Mouse (Mus musculus) neural tube, embryonic 15.5 days (tissue): ENCODE measurements around the gene Pcsk2. TPM values are rescaled to one million over a fixed set of nuclear protein-coding genes. Genes with fewer than 3 reads are reported as not detected.

Experiments used
- ATAC-seq: fragments of 200-750 bp; cut with Nextera tagmentation; 2 replicates; pipeline ENCODE4 v1.8.0; 2017; ENCODE audit warnings: mild to moderate bottlenecking, moderate TSS enrichment, moderate library complexity; ENCODE audit not compliant: low FRiP score
- H3K27ac ChIP-seq: fragments of 300-500 bp; sonication (generic); replicated peaks from 2 replicates; pipeline ENCODE4 v1.5.1; 2015; ENCODE audit warnings: mild to moderate bottlenecking, inconsistent platforms
- H3K27me3 ChIP-seq: fragments of 300-500 bp; sonication (generic); replicated peaks from 2 replicates; pipeline ENCODE4 v1.6.1; 2015; ENCODE audit warnings: inconsistent platforms
- H3K36me3 ChIP-seq: fragments of 300-500 bp; sonication (generic); 2 replicates; pipeline ENCODE4 v1.6.1; 2015; ENCODE audit warnings: inconsistent platforms
- H3K4me1 ChIP-seq: fragments of 300-500 bp; sonication (generic); 2 replicates; pipeline ENCODE4 v1.6.1; 2015; ENCODE audit warnings: inconsistent platforms
- H3K4me2 ChIP-seq: fragments of 300-500 bp; sonication (generic); 2 replicates; pipeline ENCODE4 v1.6.1; 2015; ENCODE audit warnings: inconsistent platforms, mild to moderate bottlenecking, moderate library complexity
- H3K4me3 ChIP-seq: fragments of 300-500 bp; sonication (generic); replicated peaks from 2 replicates; pipeline ENCODE4 v1.5.1; 2015; ENCODE audit warnings: mild to moderate bottlenecking, inconsistent platforms
- H3K9ac ChIP-seq: fragments of 300-500 bp; sonication (generic); replicated peaks from 2 replicates; pipeline ENCODE4 v1.6.1; 2015; ENCODE audit warnings: mild to moderate bottlenecking, inconsistent platforms
- H3K9me3 ChIP-seq: fragments of 300-500 bp; sonication (generic); replicated peaks from 2 replicates; pipeline ENCODE4 v1.6.1; 2016; ENCODE audit warnings: inconsistent platforms
- WGBS: fragments of 180-500 bp; shearing (Covaris S2); methylation state at CpG from one replicate; pipeline ENCODE4 v1.1.7; 2015; ENCODE audit warnings: mixed read lengths; 5-methylcytosine and 5-hydroxymethylcytosine counted together
- polyA plus RNA-seq: library from polyadenylated mRNA; unstranded; fragments of >200 nt; fragmentation: Nextera tagmentation; extraction: Ambion mirVana; gene quantifications from 2 replicates; pipeline ENCODE4 v1.2.1, GENCODE M21; 2015

Gene Pcsk2
- polyA plus RNA-seq, 1 experiment from 2014 or later, result 28.2 TPM

DNA sequence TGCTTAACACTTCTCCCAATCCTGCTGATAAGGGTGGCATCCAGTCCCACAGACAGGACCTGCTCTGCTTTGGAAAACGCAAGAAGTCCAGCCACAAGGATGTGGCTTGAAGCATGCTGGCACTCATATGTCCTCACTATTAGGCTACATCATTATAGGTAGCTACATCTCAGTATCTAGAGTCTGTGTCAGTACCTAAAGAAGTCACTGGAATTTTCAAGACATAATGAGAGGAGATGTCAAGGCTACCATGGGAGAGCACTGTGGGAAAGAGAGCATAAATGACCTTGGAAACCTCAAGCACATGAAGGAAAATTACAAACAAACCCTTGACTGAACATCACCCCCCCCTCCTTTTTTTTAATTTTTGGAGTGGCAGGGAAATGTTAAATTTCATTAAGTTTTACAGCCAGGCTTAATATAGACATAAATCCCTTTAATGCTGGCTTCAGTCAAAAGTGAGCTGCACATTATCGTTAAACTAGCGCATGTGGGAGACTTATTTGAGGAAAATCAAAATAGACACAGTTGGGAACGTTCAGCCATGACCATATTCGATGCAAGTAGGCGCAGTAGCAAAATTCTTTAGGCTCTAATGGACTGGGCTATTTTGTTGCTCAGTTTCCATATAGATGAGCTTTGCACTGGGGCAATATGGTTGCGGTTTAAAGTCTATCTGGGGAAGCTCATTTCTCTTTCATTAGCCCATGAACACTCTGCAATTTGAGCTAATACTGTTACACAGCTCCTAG lies 193.7 kb downstream of the Pcsk2 start:
- ATAC-seq, result peak; percentile 77
- H3K36me3 ChIP-seq, result no peaks in the 10 kb centered on the region
- H3K4me3 ChIP-seq, result no peak overlapping the region
- 49% methylated on average over 7 of the region's 7 CpGs for WGBS
- no peaks in the 10 kb centered on the region for H3K27me3 ChIP-seq
- H3K9ac ChIP-seq, result no peak overlapping the region
- H3K4me2 ChIP-seq, result no peak overlapping the region
- H3K27ac ChIP-seq, result peak overlapping the region; percentile 68
- 0 out of 2 replicates have a peak, but pooled peaks cover 11% of the 10 kb centered on the region for H3K4me1 ChIP-seq
- H3K9me3 ChIP-seq, result no peaks in the 10 kb centered on the region

DNA sequence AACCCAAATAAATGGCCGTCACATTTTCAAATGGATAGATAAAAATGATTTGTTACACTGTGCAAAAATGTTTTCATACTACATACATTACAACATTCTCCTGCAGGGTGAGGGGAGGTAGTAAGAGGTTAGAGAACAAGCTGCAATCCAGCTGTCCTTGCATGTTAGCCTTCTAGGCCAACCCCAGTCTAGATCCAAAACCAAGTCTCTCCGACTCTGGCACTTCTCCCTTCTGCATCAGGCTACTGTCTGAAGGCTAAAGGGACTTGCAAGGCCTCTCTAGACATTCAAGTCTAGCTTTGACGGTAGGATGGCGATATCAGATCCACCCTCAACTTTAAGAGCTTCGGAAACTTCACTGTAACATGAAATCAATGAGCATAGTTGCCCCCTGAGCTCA lies 196.5 kb downstream of the Pcsk2 start:
- H3K27ac ChIP-seq, result no peak overlapping the region
- WGBS, result 93% methylated on average over 5 of the region's 5 CpGs
- ATAC-seq, result no peak
- H3K36me3 ChIP-seq, result no peaks in the 10 kb centered on the region
- no peaks in the 10 kb centered on the region for H3K27me3 ChIP-seq
- H3K4me1 ChIP-seq, result 0 out of 2 replicates have a peak, but pooled peaks cover 11% of the 10 kb centered on the region
- H3K9me3 ChIP-seq, result no peaks in the 10 kb centered on the region
- no peak overlapping the region for H3K9ac ChIP-seq
- no peak overlapping the region for H3K4me2 ChIP-seq
- H3K4me3 ChIP-seq, result no peak overlapping the region

DNA sequence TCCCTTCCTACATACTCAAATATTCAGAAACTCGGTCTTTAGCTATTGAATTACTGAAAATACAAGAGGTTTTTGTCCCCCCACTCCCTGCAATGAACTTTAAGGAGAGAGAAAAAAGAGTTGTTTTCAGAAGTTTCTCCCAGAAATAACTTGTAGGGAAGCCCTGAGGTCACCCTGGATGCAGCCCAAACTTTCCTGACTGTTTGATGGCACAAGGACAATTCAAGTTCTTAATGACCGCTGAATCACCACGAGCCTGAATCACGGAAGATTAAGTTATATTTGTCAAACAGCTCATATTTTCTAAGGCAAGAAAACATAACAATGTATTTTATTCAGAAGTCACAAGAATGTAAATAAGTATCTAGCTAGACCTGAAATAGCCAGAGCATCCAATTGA lies 197.1 kb downstream of the Pcsk2 start:
- no peak overlapping the region for H3K9ac ChIP-seq
- no peak overlapping the region for H3K27ac ChIP-seq
- WGBS, result 84% methylated on average over 4 of the region's 4 CpGs
- no peak for ATAC-seq
- H3K9me3 ChIP-seq, result no peaks in the 10 kb centered on the region
- no peak overlapping the region for H3K4me3 ChIP-seq
- no peaks in the 10 kb centered on the region for H3K27me3 ChIP-seq
- H3K4me1 ChIP-seq, result 0 out of 2 replicates have a peak, but pooled peaks cover 11% of the 10 kb centered on the region
- H3K36me3 ChIP-seq, result no peaks in the 10 kb centered on the region
- no peak overlapping the region for H3K4me2 ChIP-seq

DNA sequence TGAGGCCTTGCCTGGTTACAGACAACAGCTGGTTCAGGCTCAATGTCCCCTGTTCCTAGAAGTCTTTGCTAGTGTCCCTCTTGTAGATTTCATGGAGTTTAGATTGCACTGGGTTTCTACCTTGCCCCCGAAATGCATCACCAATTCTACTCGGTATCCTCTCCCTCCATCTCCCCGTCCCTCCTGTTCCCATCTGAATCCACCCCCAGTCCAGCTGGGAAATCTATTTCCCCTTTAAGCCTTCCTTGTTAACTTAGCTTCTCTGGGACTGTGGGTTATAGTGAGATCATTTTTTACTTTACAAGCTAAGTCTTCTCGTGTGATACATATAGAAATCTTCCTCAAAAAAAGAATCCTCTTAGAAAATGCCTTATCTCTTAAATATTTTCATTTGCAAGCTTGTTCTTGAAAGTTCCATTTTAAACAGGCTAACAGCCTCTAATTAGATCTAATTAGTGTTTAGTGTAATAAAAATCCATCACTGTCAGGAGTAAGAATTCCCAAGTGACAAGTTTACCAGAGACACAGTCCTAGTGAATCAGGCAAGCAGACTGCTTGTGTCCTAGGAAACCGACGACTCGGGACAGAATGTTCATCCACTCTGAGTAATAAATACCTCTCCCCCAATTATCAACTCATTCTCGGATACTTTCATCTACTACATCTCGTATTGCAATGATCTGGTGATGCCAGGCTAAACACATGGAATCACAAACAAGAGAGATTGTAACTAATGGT lies 206.3 kb downstream of the Pcsk2 start:
- Histone ChIP-seq H3K4me3 (no peak overlapping the region), H3K9me3 (no peaks in the 10 kb centered on the region), H3K9ac (no peak overlapping the region), H3K27ac (peak overlapping the region; percentile 71), H3K4me1 (peaks cover 11% of the 10 kb centered on the region), H3K27me3 (no peaks in the 10 kb centered on the region), H3K4me2 (no peak overlapping the region), H3K36me3 (no peaks in the 10 kb centered on the region)
- 18% methylated on average over 9 of the region's 9 CpGs for WGBS
- peak; percentile 86 for ATAC-seq

DNA sequence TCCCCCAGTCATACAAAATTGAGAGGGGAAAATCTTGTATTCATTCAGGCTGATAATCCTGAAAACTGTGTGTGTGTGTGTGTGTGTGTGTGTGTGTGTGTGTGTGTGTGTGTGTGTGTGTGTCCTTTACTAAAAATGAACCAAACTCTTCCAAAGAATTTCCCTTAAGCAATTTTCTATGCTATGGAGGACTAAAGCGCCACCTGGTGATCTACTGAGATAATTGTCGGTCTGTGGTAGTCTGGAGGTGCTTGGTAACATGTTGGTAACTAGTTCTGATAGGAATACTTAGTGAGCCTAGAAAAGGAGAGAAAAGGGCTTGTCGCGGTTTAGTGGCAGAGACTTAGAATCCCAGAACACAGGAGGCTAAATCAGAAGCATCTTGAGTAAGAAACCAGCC lies 230.5 kb downstream of the Pcsk2 start:
- Histone ChIP-seq H3K27me3 (no peaks in the 10 kb centered on the region), H3K36me3 (peaks cover 7% of the 10 kb centered on the region; the same call in 1 of the 2 replicates), H3K4me2 (no peak overlapping the region), H3K4me1 (no peaks in the 10 kb centered on the region), H3K4me3 (no peak overlapping the region), H3K9ac (no peak overlapping the region), H3K9me3 (0 out of 2 replicates have a peak, but pooled peaks cover 2% of the 10 kb centered on the region), H3K27ac (no peak overlapping the region)
- 20% methylated on average over 4 of the region's 4 CpGs for WGBS
- no peak for ATAC-seq

DNA sequence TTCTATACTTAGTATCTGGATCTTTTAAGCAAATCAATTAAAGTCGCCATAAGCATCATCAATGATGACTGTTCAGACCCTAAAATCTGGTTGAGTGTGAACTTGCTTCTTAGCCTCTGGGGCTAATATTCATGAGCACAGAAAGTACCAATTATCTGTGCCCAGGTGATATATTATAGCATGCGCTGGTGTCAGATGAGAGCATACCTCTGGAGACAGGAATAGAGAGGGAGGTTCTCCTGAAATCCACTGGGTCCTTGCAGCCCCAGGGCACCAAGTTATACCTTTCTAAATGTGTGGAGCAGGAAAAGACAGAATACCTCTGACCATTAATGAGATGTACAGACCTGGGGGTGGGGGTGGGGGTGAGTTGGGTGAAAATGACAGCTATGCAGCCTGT lies 234.4 kb downstream of the Pcsk2 start:
- H3K4me2 ChIP-seq, result no peak overlapping the region
- H3K9me3 ChIP-seq, result no peaks in the 10 kb centered on the region
- H3K9ac ChIP-seq, result no peak overlapping the region
- no peaks in the 10 kb centered on the region for H3K4me1 ChIP-seq
- 80% methylated on average over 2 of the region's 2 CpGs for WGBS
- H3K27me3 ChIP-seq, result no peaks in the 10 kb centered on the region
- no peak for ATAC-seq
- H3K27ac ChIP-seq, result no peak overlapping the region
- H3K36me3 ChIP-seq, result 0 out of 2 replicates have a peak, but pooled peaks cover 5% of the 10 kb centered on the region
- H3K4me3 ChIP-seq, result no peak overlapping the region

DNA sequence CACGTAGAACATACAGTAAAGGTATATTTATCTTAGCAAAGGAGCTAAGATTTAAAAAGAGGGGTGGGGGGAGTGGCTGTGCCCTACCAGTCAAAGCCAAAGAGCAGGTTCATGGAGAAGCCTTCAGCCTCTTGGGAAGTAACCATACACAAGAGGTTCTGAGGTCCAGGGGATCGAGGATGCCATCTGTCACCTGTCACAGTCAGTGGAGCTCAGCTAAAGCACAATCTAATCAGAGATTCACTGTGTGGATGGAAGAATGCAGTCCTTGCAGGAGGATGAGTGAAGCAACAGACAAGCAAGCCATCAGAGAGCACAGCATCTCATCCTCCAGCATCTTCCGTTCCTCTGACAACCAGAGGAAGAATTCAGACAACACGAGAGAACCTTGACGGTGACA lies 244.0 kb downstream of the Pcsk2 start:
- Histone ChIP-seq H3K36me3 (no peaks in the 10 kb centered on the region), H3K4me1 (no peaks in the 10 kb centered on the region), H3K4me2 (no peak overlapping the region), H3K4me3 (no peak overlapping the region), H3K27me3 (no peaks in the 10 kb centered on the region), H3K9ac (no peak overlapping the region), H3K27ac (no peak overlapping the region), H3K9me3 (no peaks in the 10 kb centered on the region)
- ATAC-seq, result no peak
- WGBS, result 81% methylated on average over 5 of the region's 5 CpGs

DNA sequence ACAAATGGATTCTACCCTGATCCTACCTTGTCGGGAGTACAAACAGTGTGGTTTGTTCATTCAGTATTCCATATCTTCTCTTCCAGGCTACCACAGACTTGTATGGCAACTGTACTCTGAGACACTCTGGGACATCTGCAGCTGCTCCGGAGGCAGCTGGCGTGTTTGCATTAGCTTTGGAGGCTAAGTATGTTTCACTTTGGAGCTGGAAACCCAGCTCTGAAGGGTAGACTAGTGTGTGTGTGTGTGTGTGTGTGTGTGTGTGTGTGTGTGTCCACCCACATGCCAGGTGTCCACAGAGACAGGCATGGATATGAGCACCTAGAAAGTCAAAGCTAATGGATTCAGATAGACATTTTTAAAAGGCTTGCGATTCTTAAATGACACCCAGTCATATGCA lies 249.9 kb downstream of the Pcsk2 start:
- Histone ChIP-seq H3K4me2 (no peak overlapping the region), H3K4me3 (no peak overlapping the region), H3K4me1 (no peaks in the 10 kb centered on the region), H3K9ac (no peak overlapping the region), H3K27ac (no peak overlapping the region), H3K9me3 (no peaks in the 10 kb centered on the region), H3K27me3 (no peaks in the 10 kb centered on the region), H3K36me3 (peaks cover 3% of the 10 kb centered on the region)
- no peak for ATAC-seq
- WGBS, result 92% methylated on average over 4 of the region's 4 CpGs

DNA sequence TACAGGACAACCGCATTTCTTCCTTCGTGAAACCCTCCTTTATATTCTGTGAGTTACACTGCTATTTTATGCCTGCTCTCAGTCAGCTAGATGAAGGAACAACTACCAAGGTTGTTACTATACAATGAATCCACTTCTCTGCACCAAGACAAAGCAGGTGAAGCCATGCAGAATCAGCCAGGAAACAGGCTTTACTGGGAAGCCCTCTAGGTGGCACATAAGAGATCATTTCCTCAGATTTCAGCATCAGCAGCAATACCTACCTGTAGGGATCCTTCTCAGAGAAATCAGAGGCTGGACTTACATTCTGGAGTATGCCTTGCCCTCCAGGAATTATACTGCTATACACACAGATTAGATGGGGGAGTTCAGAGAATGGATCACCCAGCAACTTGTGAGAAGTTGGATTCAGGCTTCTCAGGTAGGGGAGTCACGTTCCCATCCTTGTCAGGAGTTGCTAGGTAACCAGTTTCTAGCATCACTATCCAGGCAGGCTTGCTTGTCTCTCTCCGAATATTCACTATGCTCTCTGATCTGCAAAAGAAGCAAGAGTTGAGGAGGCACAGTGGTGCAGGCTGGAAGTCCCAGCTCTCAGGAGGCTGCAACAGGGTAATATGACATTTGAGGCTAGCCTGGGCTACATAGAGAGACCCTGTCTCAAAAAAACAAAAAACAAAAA lies 250.5 kb downstream of the Pcsk2 start:
- no peaks in the 10 kb centered on the region for H3K9me3 ChIP-seq
- no peak overlapping the region for H3K9ac ChIP-seq
- peaks cover 7% of the 10 kb centered on the region for H3K36me3 ChIP-seq
- H3K27ac ChIP-seq, result no peak overlapping the region
- 75% methylated on average over 4 of the region's 4 CpGs for WGBS
- no peak overlapping the region for H3K4me3 ChIP-seq
- no peaks in the 10 kb centered on the region for H3K27me3 ChIP-seq
- H3K4me1 ChIP-seq, result no peaks in the 10 kb centered on the region
- no peak for ATAC-seq
- H3K4me2 ChIP-seq, result no peak overlapping the region

DNA sequence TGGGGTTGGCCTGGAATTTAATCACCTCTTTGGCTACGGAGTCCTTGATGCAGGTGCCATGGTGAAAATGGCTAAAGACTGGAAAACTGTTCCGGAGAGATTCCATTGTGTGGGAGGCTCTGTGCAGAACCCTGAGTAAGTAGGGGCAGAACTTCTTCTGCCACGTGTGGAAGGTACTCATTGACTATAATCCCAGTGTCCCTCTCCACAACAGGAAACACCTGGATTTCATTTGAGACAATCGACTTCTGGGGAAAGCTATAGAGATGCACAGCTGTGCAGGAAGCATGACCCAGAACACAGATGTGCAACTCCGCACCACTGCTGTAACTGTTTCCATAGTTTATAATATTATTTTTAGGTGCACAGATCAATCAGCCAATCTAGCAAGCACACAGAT lies 255.1 kb downstream of the Pcsk2 start:
- H3K9ac ChIP-seq, result no peak overlapping the region
- 90% methylated on average over 5 of the region's 5 CpGs for WGBS
- ATAC-seq, result no peak
- H3K4me1 ChIP-seq, result no peaks in the 10 kb centered on the region
- no peak overlapping the region for H3K4me3 ChIP-seq
- no peaks in the 10 kb centered on the region for H3K9me3 ChIP-seq
- no peaks in the 10 kb centered on the region for H3K27me3 ChIP-seq
- peaks cover 13% of the 10 kb centered on the region; the same call in 1 of the 2 replicates for H3K36me3 ChIP-seq
- H3K4me2 ChIP-seq, result no peak overlapping the region
- H3K27ac ChIP-seq, result no peak overlapping the region

DNA sequence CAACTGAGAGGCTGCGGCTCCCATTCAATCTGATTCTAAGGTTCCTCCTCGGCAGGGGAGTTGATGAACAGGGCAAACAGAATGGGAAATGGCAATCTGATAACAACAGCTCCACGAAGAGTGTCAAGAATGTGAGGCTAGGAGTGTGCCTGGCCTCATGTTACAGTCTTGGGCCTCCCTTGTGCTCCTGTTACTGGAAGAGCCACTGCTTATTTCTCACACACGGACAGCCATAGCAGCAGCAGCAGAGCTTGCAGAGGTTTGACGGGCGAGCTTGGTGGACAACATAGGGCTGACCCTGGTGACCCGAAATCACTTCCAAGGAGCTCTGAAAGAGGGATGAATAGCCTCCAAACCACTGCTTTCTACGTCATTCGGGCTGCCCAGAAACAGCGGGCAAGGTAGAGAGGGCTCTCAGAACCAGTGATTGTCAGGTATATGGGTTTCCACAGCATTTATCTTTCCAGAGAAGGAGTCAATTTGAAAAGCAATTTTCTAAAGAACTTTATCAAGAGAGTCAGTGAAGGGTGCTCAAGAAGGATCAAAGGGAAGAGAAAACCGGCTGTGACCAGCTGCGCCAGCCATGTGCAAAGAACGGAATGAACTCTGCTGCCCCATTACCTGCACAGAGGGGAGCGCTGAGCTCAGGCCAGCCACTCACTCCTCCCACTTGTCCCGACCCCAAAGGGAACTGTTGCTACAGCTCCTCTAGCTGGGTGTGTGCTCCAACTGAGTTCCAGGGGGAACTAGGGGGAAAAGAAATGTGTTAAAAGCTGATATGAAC lies 260.4 kb downstream of the Pcsk2 start:
- Histone ChIP-seq H3K27me3 (no peaks in the 10 kb centered on the region), H3K36me3 (peaks cover 6% of the 10 kb centered on the region; the same call in 1 of the 2 replicates), H3K4me3 (no peak overlapping the region), H3K9me3 (no peaks in the 10 kb centered on the region), H3K4me2 (no peak overlapping the region), H3K27ac (no peak overlapping the region), H3K4me1 (no peaks in the 10 kb centered on the region), H3K9ac (no peak overlapping the region)
- no peak for ATAC-seq
- 70% methylated on average over 15 of the region's 15 CpGs for WGBS
